Mouse (Mus musculus): ENCODE measurements at regions not wholly inside any gene's neighbourhood (a gene's known extent, or its start where the extent isn't known, plus 50 kb on each side); places are given as distances from the start of the nearest gene placed in this dataset.

GRCm38 (mm10) chr10:84163752-84164151, 276.6 kb downstream of the Nuak1 start:
- Histone ChIP-seq H3K27me3 (ENCODE audit: control insufficient read depth, insufficient read depth, low read length) (no peaks in the 10 kb centered on the region), H3K27ac (replicated peaks; ENCODE audit: low read depth, low read length) (no peak overlapping the region), H3K9me3 (ENCODE audit: control insufficient read depth, low read length) (no peaks in the 10 kb centered on the region), H3K4me1 (ENCODE audit: control insufficient read depth, insufficient read depth, low read length) (no peaks in the 10 kb centered on the region), H3K9ac (ENCODE audit: low read depth, low read length, severe bottlenecking) (no peak overlapping the region), H3K4me3 (replicated peaks; ENCODE audit: low read length) (no peak overlapping the region), H3K4me2 (replicated peaks; ENCODE audit: low read depth, low read length, severe bottlenecking) (no peak overlapping the region), H3K36me3 (ENCODE audit: control insufficient read depth, insufficient read depth, low read length) (no peaks in the 10 kb centered on the region)
- DNase-seq (ENCODE audit: low spot score) (no peak), ATAC-seq (ENCODE audit: low FRiP score, low read depth) (no peak)
- TF ChIP-seq POLR2A (IDR thresholded peaks at IDR 0.05; ENCODE audit: borderline replicate concordance, extremely low read depth, insufficient read depth, insufficient read length), result no peak
- 79% methylated on average over 4 of the region's 4 CpGs for WGBS

DNA sequence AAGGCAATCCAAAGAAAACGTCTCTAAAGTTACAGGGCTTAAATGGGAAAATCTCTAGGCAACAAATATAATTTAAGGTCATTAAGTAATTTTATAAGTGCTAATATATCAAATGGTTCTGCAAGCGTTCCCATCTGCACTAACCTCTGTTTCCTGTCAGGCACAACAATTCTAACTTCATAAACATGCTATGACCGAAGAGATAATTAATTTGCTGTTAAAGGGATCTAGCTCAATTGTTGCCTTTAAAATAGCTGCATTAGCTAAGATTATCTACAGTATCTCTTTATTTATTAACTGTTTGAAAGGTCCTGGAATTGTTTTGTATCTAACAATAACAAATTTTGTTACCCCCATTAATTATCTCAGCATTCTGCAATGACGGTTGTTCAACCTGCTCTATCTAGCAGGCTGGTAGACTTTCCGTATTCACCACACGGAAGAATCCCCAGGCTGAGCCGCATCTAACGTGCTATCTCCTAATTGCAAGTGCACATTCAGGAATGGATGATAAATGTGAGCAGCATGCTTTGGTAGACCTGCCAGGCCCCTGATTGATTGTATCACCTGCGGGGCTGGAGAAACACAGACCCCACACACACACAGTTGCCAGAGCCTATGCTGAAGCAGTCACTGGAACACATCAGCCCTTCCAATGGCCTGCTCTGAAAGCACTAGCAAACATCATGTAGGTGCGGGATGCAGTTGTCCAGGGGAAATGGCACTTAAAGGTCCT, 274.4 kb downstream of the Nuak1 start:
- Histone ChIP-seq H3K27ac (replicated peaks; ENCODE audit: low read depth, low read length) (no peak overlapping the region), H3K4me2 (replicated peaks; ENCODE audit: low read depth, low read length, severe bottlenecking) (no peak overlapping the region), H3K4me3 (replicated peaks; ENCODE audit: low read length) (no peak overlapping the region), H3K4me1 (ENCODE audit: control insufficient read depth, insufficient read depth, low read length) (no peaks in the 10 kb centered on the region), H3K27me3 (ENCODE audit: control insufficient read depth, insufficient read depth, low read length) (no peaks in the 10 kb centered on the region), H3K36me3 (ENCODE audit: control insufficient read depth, insufficient read depth, low read length) (no peaks in the 10 kb centered on the region), H3K9me3 (ENCODE audit: control insufficient read depth, low read length) (no peaks in the 10 kb centered on the region), H3K9ac (ENCODE audit: low read depth, low read length, severe bottlenecking) (no peak overlapping the region)
- whole genome bisulfite sequencing, result 47% methylated on average over 10 of the region's 10 CpGs
- TF ChIP-seq POLR2A (IDR thresholded peaks at IDR 0.05; ENCODE audit: borderline replicate concordance, extremely low read depth, insufficient read depth, insufficient read length), result no peak
- DNase-seq (ENCODE audit: low spot score) (no peak), ATAC-seq (ENCODE audit: low FRiP score, low read depth) (no peak)

GRCm38 (mm10) chr10:84166568-84166905, 273.9 kb downstream of the Nuak1 start:
- no peaks in the 10 kb centered on the region for H3K4me1 ChIP-seq (ENCODE audit: control insufficient read depth, insufficient read depth, low read length)
- H3K27me3 ChIP-seq (ENCODE audit: control insufficient read depth, insufficient read depth, low read length), result no peaks in the 10 kb centered on the region
- peak; percentile 44 for DNase-seq (ENCODE audit: low spot score)
- H3K36me3 ChIP-seq (ENCODE audit: control insufficient read depth, insufficient read depth, low read length), result no peaks in the 10 kb centered on the region
- H3K9ac ChIP-seq (ENCODE audit: low read depth, low read length, severe bottlenecking), result no peak overlapping the region
- no peak overlapping the region for H3K4me3 ChIP-seq (replicated peaks; ENCODE audit: low read length)
- no peak for ATAC-seq (ENCODE audit: low FRiP score, low read depth)
- H3K9me3 ChIP-seq (ENCODE audit: control insufficient read depth, low read length), result no peaks in the 10 kb centered on the region
- 56% methylated on average over 3 of the region's 3 CpGs for WGBS
- no peak overlapping the region for H3K27ac ChIP-seq (replicated peaks; ENCODE audit: low read depth, low read length)
- no peak overlapping the region for H3K4me2 ChIP-seq (replicated peaks; ENCODE audit: low read depth, low read length, severe bottlenecking)
- no peak for TF ChIP-seq POLR2A (IDR thresholded peaks at IDR 0.05; ENCODE audit: borderline replicate concordance, extremely low read depth, insufficient read depth, insufficient read length)

DNA sequence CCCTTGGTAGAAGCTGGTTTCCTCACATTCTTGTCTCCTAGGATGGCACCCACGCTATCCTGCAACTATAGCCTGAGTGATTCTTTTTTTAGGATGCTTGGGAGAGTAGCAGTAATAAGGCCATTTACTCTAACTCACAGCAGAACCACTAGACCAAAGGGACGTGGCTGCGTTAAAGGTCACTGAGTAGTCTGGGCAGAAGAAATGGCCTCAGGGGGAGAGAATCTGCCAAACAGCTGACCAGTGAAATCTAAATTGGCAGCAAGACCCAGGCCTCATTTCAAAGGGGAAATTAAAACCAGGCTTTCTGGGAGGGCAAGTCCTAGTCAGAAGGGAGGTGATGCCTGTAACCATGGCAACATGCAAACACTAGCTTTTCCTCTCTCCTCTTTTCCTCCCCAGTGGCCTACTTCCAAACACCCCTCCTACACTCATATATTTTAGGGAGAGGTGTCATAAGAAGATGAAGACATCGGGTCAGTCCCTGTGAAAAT, 267.5 kb downstream of the Nuak1 start:
- WGBS, result 22% methylated on average over 4 of the region's 4 CpGs
- no peak overlapping the region for H3K4me3 ChIP-seq (replicated peaks; ENCODE audit: low read length)
- peak; percentile 78 for ATAC-seq (ENCODE audit: low FRiP score, low read depth)
- TF ChIP-seq POLR2A (IDR thresholded peaks at IDR 0.05; ENCODE audit: borderline replicate concordance, extremely low read depth, insufficient read depth, insufficient read length), result no peak
- H3K27me3 ChIP-seq (ENCODE audit: control insufficient read depth, insufficient read depth, low read length), result no peaks in the 10 kb centered on the region
- no peak overlapping the region for H3K4me2 ChIP-seq (replicated peaks; ENCODE audit: low read depth, low read length, severe bottlenecking)
- H3K9me3 ChIP-seq (ENCODE audit: control insufficient read depth, low read length), result no peaks in the 10 kb centered on the region
- no peak overlapping the region for H3K9ac ChIP-seq (ENCODE audit: low read depth, low read length, severe bottlenecking)
- peaks cover 11% of the 10 kb centered on the region; the same call in 1 of the 2 replicates for H3K4me1 ChIP-seq (ENCODE audit: control insufficient read depth, insufficient read depth, low read length)
- peak; percentile 84 for DNase-seq (ENCODE audit: low spot score)
- H3K27ac ChIP-seq (replicated peaks; ENCODE audit: low read depth, low read length), result 0 out of 2 replicates have a peak overlapping the region, but pooled peaks have one; percentile 16
- H3K36me3 ChIP-seq (ENCODE audit: control insufficient read depth, insufficient read depth, low read length), result no peaks in the 10 kb centered on the region

DNA sequence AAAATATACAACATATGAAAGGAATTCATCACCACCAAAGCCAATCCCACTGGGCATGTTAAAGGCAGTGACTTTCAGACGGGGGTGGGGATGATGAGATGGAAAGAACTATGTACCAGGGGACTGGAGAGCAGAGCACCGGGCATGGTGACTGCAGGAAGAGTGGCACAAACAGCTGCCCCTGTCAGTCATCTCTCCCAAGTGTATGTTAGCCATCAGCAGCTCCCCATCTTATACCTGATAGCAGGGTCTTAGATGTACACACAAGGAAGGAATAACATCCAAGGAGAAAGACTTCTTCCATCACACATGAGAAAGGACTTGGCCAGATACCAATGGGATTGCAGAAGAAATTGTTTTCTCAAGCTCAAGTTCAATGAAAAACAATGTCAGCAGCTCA, 257.2 kb downstream of the Nuak1 start:
- 63% methylated on average over 2 of the region's 2 CpGs for WGBS
- Histone ChIP-seq H3K27ac (replicated peaks; ENCODE audit: low read depth, low read length) (no peak overlapping the region), H3K27me3 (ENCODE audit: control insufficient read depth, insufficient read depth, low read length) (no peaks in the 10 kb centered on the region), H3K4me1 (ENCODE audit: control insufficient read depth, insufficient read depth, low read length) (no peaks in the 10 kb centered on the region), H3K9ac (ENCODE audit: low read depth, low read length, severe bottlenecking) (no peak overlapping the region), H3K9me3 (ENCODE audit: control insufficient read depth, low read length) (no peaks in the 10 kb centered on the region), H3K4me3 (replicated peaks; ENCODE audit: low read length) (no peak overlapping the region), H3K36me3 (ENCODE audit: control insufficient read depth, insufficient read depth, low read length) (no peaks in the 10 kb centered on the region), H3K4me2 (replicated peaks; ENCODE audit: low read depth, low read length, severe bottlenecking) (no peak overlapping the region)
- no peak for ATAC-seq (ENCODE audit: low FRiP score, low read depth)
- DNase-seq (ENCODE audit: low spot score), result no peak
- TF ChIP-seq POLR2A (IDR thresholded peaks at IDR 0.05; ENCODE audit: borderline replicate concordance, extremely low read depth, insufficient read depth, insufficient read length), result no peak

Data from limb, embryonic 14.5 days (tissue).